Mouse (Mus musculus): Measurements from ENCODE around the gene Pde6h. TPM values are rescaled to one million over a fixed set of nuclear protein-coding genes. Genes with fewer than 3 reads are reported as not detected.

Gene Pde6h
- polyA plus RNA-seq, 1 experiment = 0.12 TPM

GRCm38 (mm10) chr6:136892002-136892401, 31.6 kb upstream of the Pde6h start:
- Histone ChIP-seq H3K36me3 (ENCODE audit: control insufficient read depth, insufficient read depth) (no peaks in the 10 kb centered on the region), H3K4me3 (no peak overlapping the region), H3ac (ENCODE audit: control insufficient read depth, insufficient read length) (no peak overlapping the region), H3K79me2 (ENCODE audit: control insufficient read depth, insufficient read depth) (no peaks in the 10 kb centered on the region), H3K4me2 (ENCODE audit: low read depth) (no peak overlapping the region), H3K27me3 (ENCODE audit: control insufficient read depth, insufficient read depth, insufficient read length) (no peaks in the 10 kb centered on the region)
- TF ChIP-seq CEBPB (IDR thresholded peaks at IDR 0.05; ENCODE audit: insufficient read depth, poor library complexity, severe bottlenecking) = no peak

DNA sequence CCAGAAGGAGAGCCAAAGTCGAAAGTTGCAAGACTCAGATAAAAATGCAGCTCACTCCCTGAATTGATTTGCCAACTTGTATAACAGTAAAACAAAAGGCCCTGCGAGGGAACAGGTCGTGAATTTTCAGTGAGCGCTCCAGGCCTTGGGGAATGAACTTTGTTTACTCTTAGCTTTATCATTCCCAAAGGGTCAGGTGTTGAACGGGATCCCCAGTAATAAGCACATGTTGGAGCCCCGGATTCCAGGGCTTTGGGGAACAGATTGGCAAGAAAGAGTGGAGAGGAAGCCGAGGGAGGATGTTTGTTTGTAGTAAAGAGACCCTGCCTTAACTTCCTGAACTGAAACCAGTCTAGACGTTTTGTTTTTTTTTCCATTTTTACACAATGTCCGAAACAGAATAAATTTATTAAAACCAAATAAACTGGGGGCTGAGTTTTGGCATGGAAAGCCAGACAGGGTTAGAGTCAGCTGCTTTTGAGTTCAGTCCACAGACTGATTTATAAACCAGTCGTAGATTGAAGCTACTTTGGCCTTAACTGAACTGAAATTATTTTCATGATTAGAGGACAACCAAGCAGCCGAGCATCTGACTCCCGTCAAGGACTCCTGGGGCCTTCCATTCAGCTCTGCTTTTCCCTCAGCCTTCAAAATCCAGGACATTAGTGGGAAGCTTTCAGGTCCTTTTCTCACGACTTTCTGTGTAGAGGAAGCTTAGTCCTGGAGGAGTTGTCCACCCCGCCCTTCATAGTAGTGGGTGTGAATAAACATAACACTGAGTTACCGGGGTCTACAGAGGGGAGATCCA, 28.9 kb upstream of the Pde6h start:
- no peaks in the 10 kb centered on the region for H3K36me3 ChIP-seq (ENCODE audit: control insufficient read depth, insufficient read depth)
- H3K79me2 ChIP-seq (ENCODE audit: control insufficient read depth, insufficient read depth) = no peaks in the 10 kb centered on the region
- TF ChIP-seq MYOD1 (IDR thresholded peaks at IDR 0.05; ENCODE audit: control insufficient read depth in 1 of 3, insufficient read length in 2 of 3, low read depth in 2 of 3) = no peak
- TF ChIP-seq CEBPB (IDR thresholded peaks at IDR 0.05; ENCODE audit: insufficient read depth, poor library complexity, severe bottlenecking) = no peak
- no peak for TF ChIP-seq TCF3 (IDR thresholded peaks at IDR 0.05; ENCODE audit: insufficient read length, low read depth)
- TF ChIP-seq USF1 (IDR thresholded peaks at IDR 0.05; ENCODE audit: low read depth) = no peak
- TF ChIP-seq REST (IDR thresholded peaks at IDR 0.05; ENCODE audit: insufficient read depth, insufficient read length) = no peak
- no peak for TF ChIP-seq MAX (IDR thresholded peaks at IDR 0.05; ENCODE audit: low read depth)
- no peak for TF ChIP-seq POLR2AphosphoS2 (IDR thresholded peaks at IDR 0.05; ENCODE audit: insufficient read length, low read depth)
- no peak for TF ChIP-seq TCF12 (IDR thresholded peaks at IDR 0.05; ENCODE audit: insufficient read depth, poor library complexity, severe bottlenecking)
- no peak for TF ChIP-seq E2F4 (IDR thresholded peaks at IDR 0.05; ENCODE audit: insufficient read depth)
- TF ChIP-seq MYOG (IDR thresholded peaks at IDR 0.05; ENCODE audit: control insufficient read depth in 1 of 3, insufficient read depth in 1 of 3, insufficient read length in 2 of 3, low read depth in 2 of 3) = no peak
- TF ChIP-seq SRF (IDR thresholded peaks at IDR 0.05; ENCODE audit: control insufficient read depth, insufficient read length, low read depth) = no peak
- TF ChIP-seq POLR2A (IDR thresholded peaks at IDR 0.05; ENCODE audit: insufficient read length, low read depth) = no peak
- no peak overlapping the region for H3K4me3 ChIP-seq
- no peak overlapping the region for H3K4me2 ChIP-seq (ENCODE audit: low read depth)
- H3K27me3 ChIP-seq (ENCODE audit: control insufficient read depth, insufficient read depth, insufficient read length) = no peaks in the 10 kb centered on the region
- H3ac ChIP-seq (ENCODE audit: control insufficient read depth, insufficient read length) = no peak overlapping the region

DNA sequence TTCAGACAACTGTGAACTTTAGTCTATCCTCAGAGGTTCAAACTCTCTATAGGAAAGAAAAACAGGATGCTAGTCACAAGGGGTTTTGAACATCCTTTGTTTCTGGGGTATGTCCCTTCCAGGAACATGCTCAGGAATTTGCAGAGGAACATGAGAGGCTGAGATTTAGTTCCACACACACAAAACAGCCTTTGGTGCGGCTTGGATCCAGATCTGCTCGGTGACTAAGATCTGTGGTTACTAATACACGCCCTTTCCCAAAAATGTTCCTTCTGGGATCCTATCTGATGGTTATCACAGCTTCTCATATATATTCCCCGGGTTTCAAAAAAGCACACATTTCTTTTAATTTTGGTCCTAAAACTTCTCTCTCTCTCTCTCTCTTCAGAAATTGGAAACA, 25.8 kb upstream of the Pde6h start:
- Histone ChIP-seq H3K36me3 (ENCODE audit: control insufficient read depth, insufficient read depth) (no peaks in the 10 kb centered on the region), H3K4me3 (no peak overlapping the region)

GRCm38 (mm10) chr6:136898222-136898621, 25.4 kb upstream of the Pde6h start:
- TF ChIP-seq CEBPB (IDR thresholded peaks at IDR 0.05; ENCODE audit: insufficient read depth, poor library complexity, severe bottlenecking) (0 out of 2 replicates have a peak, but pooled peaks have one; percentile 22), MYOG (IDR thresholded peaks at IDR 0.05; ENCODE audit: control insufficient read depth in 1 of 3, insufficient read depth in 1 of 3, insufficient read length in 2 of 3, low read depth in 2 of 3) (no peak), TCF12 (IDR thresholded peaks at IDR 0.05; ENCODE audit: insufficient read depth, poor library complexity, severe bottlenecking) (no peak), POLR2AphosphoS2 (IDR thresholded peaks at IDR 0.05; ENCODE audit: insufficient read length, low read depth) (no peak)
- Histone ChIP-seq H3K36me3 (ENCODE audit: control insufficient read depth, insufficient read depth) (no peaks in the 10 kb centered on the region), H3ac (ENCODE audit: control insufficient read depth, insufficient read length) (no peak overlapping the region)

More for the DNA sequence above, 25.8 kb upstream of the Pde6h start:
- peak overlapping the region; percentile 53 for H3K4me2 ChIP-seq (ENCODE audit: low read depth)
- no peaks in the 10 kb centered on the region for H3K27me3 ChIP-seq (ENCODE audit: control insufficient read depth, insufficient read depth, insufficient read length)
- no peak for TF ChIP-seq CEBPB (IDR thresholded peaks at IDR 0.05; ENCODE audit: insufficient read depth, poor library complexity, severe bottlenecking)
- TF ChIP-seq TCF3 (IDR thresholded peaks at IDR 0.05; ENCODE audit: insufficient read length, low read depth) = no peak
- no peak for TF ChIP-seq POLR2AphosphoS2 (IDR thresholded peaks at IDR 0.05; ENCODE audit: insufficient read length, low read depth)
- no peak for TF ChIP-seq MYOD1 (IDR thresholded peaks at IDR 0.05; ENCODE audit: control insufficient read depth in 1 of 3, insufficient read length in 2 of 3, low read depth in 2 of 3)
- no peak for TF ChIP-seq E2F4 (IDR thresholded peaks at IDR 0.05; ENCODE audit: insufficient read depth)
- no peak for TF ChIP-seq TCF12 (IDR thresholded peaks at IDR 0.05; ENCODE audit: insufficient read depth, poor library complexity, severe bottlenecking)
- TF ChIP-seq POLR2A (IDR thresholded peaks at IDR 0.05; ENCODE audit: insufficient read length, low read depth) = no peak
- TF ChIP-seq REST (IDR thresholded peaks at IDR 0.05; ENCODE audit: insufficient read depth, insufficient read length) = no peak
- no peak for TF ChIP-seq MYOG (IDR thresholded peaks at IDR 0.05; ENCODE audit: control insufficient read depth in 1 of 3, insufficient read depth in 1 of 3, insufficient read length in 2 of 3, low read depth in 2 of 3)
- TF ChIP-seq USF1 (IDR thresholded peaks at IDR 0.05; ENCODE audit: low read depth) = no peak
- no peak for TF ChIP-seq SRF (IDR thresholded peaks at IDR 0.05; ENCODE audit: control insufficient read depth, insufficient read length, low read depth)
- TF ChIP-seq MAX (IDR thresholded peaks at IDR 0.05; ENCODE audit: low read depth) = no peak
- no peaks in the 10 kb centered on the region for H3K79me2 ChIP-seq (ENCODE audit: control insufficient read depth, insufficient read depth)
- no peak overlapping the region for H3ac ChIP-seq (ENCODE audit: control insufficient read depth, insufficient read length)

DNA sequence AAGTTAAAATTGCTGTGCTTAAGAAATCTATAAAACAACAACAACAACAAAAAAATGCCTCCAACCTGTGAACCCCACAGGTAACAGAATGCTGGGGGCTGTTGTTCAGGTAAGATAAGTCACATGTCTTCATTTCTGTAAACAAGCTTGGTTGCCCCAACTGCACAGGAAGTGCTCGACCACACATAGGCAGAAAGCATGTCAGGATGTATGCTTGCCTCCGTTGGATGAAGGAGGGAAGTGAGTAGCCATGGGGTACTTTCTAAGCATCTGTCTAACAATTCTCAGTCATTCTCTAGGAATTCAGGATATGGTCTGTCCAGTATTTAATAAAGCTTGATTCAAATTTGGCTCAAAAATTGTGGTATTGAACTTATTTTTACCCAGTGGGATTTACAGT, 24.7 kb upstream of the Pde6h start:
- TF ChIP-seq MYOD1 (IDR thresholded peaks at IDR 0.05; ENCODE audit: control insufficient read depth in 1 of 3, insufficient read length in 2 of 3, low read depth in 2 of 3) (no peak), MAX (IDR thresholded peaks at IDR 0.05; ENCODE audit: low read depth) (no peak), USF1 (IDR thresholded peaks at IDR 0.05; ENCODE audit: low read depth) (no peak), SRF (IDR thresholded peaks at IDR 0.05; ENCODE audit: control insufficient read depth, insufficient read length, low read depth) (no peak), POLR2A (IDR thresholded peaks at IDR 0.05; ENCODE audit: insufficient read length, low read depth) (no peak), MYOG (IDR thresholded peaks at IDR 0.05; ENCODE audit: control insufficient read depth in 1 of 3, insufficient read depth in 1 of 3, insufficient read length in 2 of 3, low read depth in 2 of 3) (no peak)
- Histone ChIP-seq H3K4me3 (no peak overlapping the region), H3K79me2 (ENCODE audit: control insufficient read depth, insufficient read depth) (no peaks in the 10 kb centered on the region), H3K36me3 (ENCODE audit: control insufficient read depth, insufficient read depth) (no peaks in the 10 kb centered on the region), H3ac (ENCODE audit: control insufficient read depth, insufficient read length) (no peak overlapping the region), H3K4me2 (ENCODE audit: low read depth) (no peak overlapping the region), H3K27me3 (ENCODE audit: control insufficient read depth, insufficient read depth, insufficient read length) (no peaks in the 10 kb centered on the region)

More at GRCm38 (mm10) chr6:136898222-136898621, 25.4 kb upstream of the Pde6h start:
- Histone ChIP-seq H3K27me3 (ENCODE audit: control insufficient read depth, insufficient read depth, insufficient read length) (no peaks in the 10 kb centered on the region), H3K79me2 (ENCODE audit: control insufficient read depth, insufficient read depth) (no peaks in the 10 kb centered on the region), H3K4me2 (ENCODE audit: low read depth) (peak overlapping the region; percentile 53), H3K4me3 (no peak overlapping the region)
